Mouse (Mus musculus) neutrophil, adult 83 days (primary cell): ENCODE data around the gene Plb1. TPM values are rescaled to one million over a fixed set of nuclear protein-coding genes. Genes with fewer than 3 reads are reported as not detected.

Experiments used
- total RNA-seq, 2 experiments: library from RNA; stranded (reverse); gene quantifications; one replicate each; pipeline ENCODE4 v1.2.4; 2023

The Plb1 gene
- not detected for total RNA-seq

DNA sequence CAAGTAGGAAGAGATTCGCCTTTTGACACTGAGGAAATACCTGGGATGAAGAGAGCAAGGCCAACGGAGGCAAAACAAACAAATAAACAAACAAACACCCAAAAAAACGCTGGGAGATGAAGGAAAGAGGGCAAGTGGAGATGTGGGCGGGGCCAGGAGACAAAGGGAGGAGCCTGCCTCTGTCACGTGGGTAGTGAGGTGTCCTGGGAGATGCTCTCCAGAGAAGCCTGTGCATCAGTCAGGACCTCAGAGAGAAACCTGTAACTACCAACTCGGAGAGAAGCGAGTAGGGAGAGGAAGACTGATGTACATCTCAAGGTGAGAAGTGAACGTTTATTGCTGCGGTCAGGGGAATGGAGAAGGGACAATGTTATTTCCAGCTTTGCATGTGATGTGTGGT is at the start of gene Plb1:
Plb1 (plus strand) TSS at position 235 of the 400 bp plus-strand sequence.

Other genes with a start within 250 kb of the Plb1 start
- gene Fosl2, start 96.9 kb upstream of the Plb1 start, total RNA-seq: 100 to 1,000 TPM; 249 to 290 TPM
- 100 to 1,000 TPM; 268 to 269 TPM for gene Ppp1cb, start 226.1 kb downstream of the Plb1 start, total RNA-seq